Mouse (Mus musculus): ENCODE data around the gene Adrm1. TPM values are rescaled to one million over a fixed set of nuclear protein-coding genes. Genes with fewer than 3 reads are reported as not detected.

The Adrm1 gene
- polyA plus RNA-seq, 1 experiment from 2014 or later: 107 TPM

DNA sequence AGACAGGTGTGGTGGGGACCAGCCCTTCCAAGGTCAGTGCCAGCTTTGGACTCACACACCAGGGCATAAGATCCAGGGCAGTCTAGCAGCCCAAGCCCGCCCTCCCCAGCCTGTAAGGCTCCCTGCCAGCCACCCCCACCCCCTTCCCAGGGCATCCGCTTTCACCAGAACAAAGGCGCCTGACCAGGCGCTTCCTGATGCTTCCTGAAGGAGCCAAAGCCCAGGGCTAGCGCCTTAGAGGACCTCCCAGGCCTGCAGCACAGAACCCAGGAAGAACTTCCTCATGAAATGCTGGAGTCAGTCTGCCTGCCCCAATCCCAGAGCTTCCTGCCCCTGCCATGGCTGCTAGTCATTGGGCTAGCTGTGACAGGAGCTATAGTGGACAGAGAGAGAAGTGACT lies 47.4 kb downstream of the Adrm1 start:
- Histone ChIP-seq H3K4me2 (no peak overlapping the region), H3K27ac (replicated peaks) (no peak overlapping the region), H3K27me3 (peaks cover 12% of the 10 kb centered on the region), H3K9me3 (replicated peaks) (no peaks in the 10 kb centered on the region), H3K9ac (no peak overlapping the region), H3K4me1 (replicated peaks) (peaks cover 12% of the 10 kb centered on the region), H3K4me3 (replicated peaks) (no peak overlapping the region), H3K36me3 (replicated peaks) (no peaks in the 10 kb centered on the region)
- no peak; the same call in 1 of the 2 replicates for ATAC-seq (ENCODE audit: insufficient read depth)
- 53% methylated on average over 5 of the region's 5 CpGs for WGBS (ENCODE audit: insufficient replicate concordance)

DNA sequence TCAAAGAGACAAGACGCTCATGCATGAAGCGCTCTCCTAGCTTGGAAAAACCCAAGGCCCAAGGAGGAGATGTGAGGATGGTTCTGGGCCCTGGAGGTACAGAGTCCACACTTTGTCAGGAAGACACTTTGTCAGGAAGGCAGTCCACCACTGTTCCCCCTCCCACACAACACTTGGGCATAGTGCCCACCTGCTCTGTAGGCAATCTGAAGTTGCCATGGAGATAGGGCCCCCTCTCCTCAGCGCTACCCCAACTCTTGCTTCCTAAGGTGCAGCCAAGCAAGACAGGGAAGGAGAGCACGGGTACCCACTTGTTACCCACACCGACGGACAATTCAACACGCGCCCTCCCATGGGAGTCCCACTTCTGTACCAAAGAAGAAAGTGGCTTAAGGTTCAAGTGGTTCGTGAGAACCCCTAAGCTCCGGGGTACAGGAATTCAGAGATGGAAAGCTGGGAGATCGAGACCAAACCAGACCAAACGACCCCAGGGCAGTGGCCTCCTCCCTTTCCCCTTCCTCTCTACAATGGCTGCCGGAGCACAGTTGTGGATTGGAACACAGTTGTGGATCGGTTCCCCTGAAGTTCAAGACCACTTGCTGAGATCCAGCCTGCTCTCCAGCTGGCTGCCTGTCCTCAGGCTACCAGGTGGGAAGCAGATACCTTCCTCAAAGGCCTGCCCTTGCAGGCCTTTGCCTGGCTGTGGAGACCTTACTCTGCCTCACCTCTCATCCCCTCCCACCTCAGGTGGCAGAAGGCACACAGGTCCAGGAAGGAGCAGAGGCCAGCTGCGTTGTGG lies 48.1 kb downstream of the Adrm1 start:
- Histone ChIP-seq H3K4me1 (replicated peaks) (peaks cover 9% of the 10 kb centered on the region), H3K9me3 (replicated peaks) (no peaks in the 10 kb centered on the region), H3K4me3 (replicated peaks) (no peak overlapping the region), H3K27me3 (peaks cover 18% of the 10 kb centered on the region), H3K9ac (no peak overlapping the region), H3K4me2 (no peak overlapping the region), H3K27ac (replicated peaks) (no peak overlapping the region), H3K36me3 (replicated peaks) (no peaks in the 10 kb centered on the region)
- ATAC-seq (ENCODE audit: insufficient read depth): no peak
- 60% methylated on average over 15 of the region's 15 CpGs for WGBS (ENCODE audit: insufficient replicate concordance)

DNA sequence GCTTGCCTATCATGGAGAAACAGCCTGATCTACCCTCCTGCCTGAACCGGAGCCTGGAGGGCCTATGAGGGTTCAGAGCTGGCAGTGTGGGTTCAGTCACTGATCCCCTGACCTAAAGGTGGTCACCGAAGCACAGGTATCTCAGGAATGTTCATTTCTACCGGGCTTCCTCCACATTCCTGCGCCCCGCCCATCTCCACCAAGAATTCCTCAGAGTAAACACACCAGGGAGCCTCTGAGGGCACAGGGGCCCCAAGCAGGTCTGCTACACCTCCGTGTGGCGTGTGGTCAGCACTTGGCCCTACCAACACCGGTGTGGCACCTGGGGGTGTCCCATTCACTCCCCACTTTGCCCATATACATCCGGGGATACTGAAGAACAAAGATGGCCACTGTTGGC lies 48.9 kb downstream of the Adrm1 start:
- H3K36me3 ChIP-seq (replicated peaks): no peaks in the 10 kb centered on the region
- no peaks in the 10 kb centered on the region for H3K9me3 ChIP-seq (replicated peaks)
- no peak overlapping the region for H3K27ac ChIP-seq (replicated peaks)
- WGBS (ENCODE audit: insufficient replicate concordance): 60% methylated on average over 9 of the region's 9 CpGs
- H3K4me2 ChIP-seq: no peak overlapping the region
- peaks cover 9% of the 10 kb centered on the region for H3K4me1 ChIP-seq (replicated peaks)
- no peak overlapping the region for H3K9ac ChIP-seq
- H3K4me3 ChIP-seq (replicated peaks): no peak overlapping the region
- no peak for ATAC-seq (ENCODE audit: insufficient read depth)
- peaks cover 26% of the 10 kb centered on the region for H3K27me3 ChIP-seq

DNA sequence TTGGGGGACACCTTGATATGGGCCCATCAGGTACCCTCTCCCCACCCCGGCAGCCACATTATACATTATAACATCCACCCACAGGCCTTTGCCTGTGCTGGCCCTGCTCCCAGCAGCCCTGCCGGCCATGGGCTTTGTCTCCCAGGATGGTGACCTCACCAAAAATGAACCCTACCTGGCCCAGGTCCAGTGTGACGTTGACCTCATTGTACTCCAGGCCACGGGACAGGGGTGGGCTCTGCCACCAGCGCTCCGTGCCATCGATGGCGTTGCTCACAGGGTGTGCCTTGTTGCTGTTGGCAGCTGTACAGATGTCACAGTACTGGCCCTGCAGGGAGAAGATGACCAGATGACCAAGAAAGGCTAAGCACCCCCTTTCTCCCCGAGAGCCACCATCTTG lies 49.8 kb downstream of the Adrm1 start:
- Histone ChIP-seq H3K4me3 (replicated peaks) (no peak overlapping the region), H3K9me3 (replicated peaks) (no peaks in the 10 kb centered on the region), H3K36me3 (replicated peaks) (no peaks in the 10 kb centered on the region), H3K4me1 (replicated peaks) (peaks cover 16% of the 10 kb centered on the region), H3K27me3 (peaks cover 35% of the 10 kb centered on the region), H3K4me2 (no peak overlapping the region), H3K9ac (no peak overlapping the region), H3K27ac (replicated peaks) (no peak overlapping the region)
- ATAC-seq (ENCODE audit: insufficient read depth): no peak
- WGBS (ENCODE audit: insufficient replicate concordance): 72% methylated on average over 9 of the region's 9 CpGs

DNA sequence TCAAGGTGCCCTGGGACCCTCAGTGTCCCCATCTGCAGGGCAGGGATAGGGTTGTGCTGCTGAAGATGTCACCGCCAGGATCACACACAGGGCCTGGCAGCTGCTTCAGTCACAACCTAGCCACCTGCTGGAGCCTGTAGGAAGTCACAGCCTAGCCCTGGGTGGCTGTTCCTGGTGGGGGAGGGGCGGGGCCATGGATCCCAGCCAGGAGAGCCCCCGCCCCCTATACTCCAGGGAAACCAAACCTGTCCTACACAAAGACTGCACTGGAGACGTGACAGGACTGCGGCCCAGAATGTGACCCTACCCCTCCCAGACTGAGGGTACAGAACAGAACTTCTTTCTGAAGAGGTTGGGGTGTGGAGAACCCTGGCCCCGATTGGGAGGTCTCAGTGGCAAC lies 51.0 kb downstream of the Adrm1 start:
- no peaks in the 10 kb centered on the region for H3K36me3 ChIP-seq (replicated peaks)
- ATAC-seq (ENCODE audit: insufficient read depth): no peak
- H3K27ac ChIP-seq (replicated peaks): no peak overlapping the region
- H3K9ac ChIP-seq: no peak overlapping the region
- H3K4me3 ChIP-seq (replicated peaks): no peak overlapping the region
- H3K27me3 ChIP-seq: peaks cover 47% of the 10 kb centered on the region
- no peak overlapping the region for H3K4me2 ChIP-seq
- no peaks in the 10 kb centered on the region for H3K9me3 ChIP-seq (replicated peaks)
- peaks cover 22% of the 10 kb centered on the region for H3K4me1 ChIP-seq (replicated peaks)
- 39% methylated on average over 6 of the region's 6 CpGs for WGBS (ENCODE audit: insufficient replicate concordance)

DNA sequence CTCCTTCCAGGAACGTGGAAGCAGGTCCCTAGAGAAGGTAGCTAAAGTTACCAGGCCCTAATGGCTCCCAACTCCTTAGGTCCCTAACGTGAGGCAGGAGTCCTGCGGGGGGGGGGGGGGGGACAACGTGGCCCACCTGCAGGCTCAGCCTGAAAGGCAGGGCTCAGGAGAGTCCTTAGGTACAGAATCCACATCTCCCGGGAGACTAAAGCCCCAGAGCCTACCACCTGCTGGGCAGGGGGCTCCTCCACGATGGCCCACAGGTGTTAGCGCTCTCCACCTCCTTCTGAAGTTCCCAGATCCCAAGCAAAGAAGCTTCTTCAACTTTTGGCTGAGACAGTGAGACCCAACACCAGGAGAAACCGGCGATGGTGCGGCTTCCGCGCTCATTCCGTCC lies 53.4 kb downstream of the Adrm1 start:
- H3K4me1 ChIP-seq (replicated peaks): peaks cover 29% of the 10 kb centered on the region
- peak overlapping the region; percentile 54 for H3K4me3 ChIP-seq (replicated peaks)
- peak overlapping the region; percentile 77 for H3K4me2 ChIP-seq
- 7% methylated on average over 13 of the region's 13 CpGs for WGBS (ENCODE audit: insufficient replicate concordance)
- H3K9ac ChIP-seq: no peak overlapping the region
- no peak for ATAC-seq (ENCODE audit: insufficient read depth)
- no peaks in the 10 kb centered on the region for H3K9me3 ChIP-seq (replicated peaks)
- no peaks in the 10 kb centered on the region for H3K36me3 ChIP-seq (replicated peaks)
- peaks cover 64% of the 10 kb centered on the region for H3K27me3 ChIP-seq
- no peak overlapping the region for H3K27ac ChIP-seq (replicated peaks)

DNA sequence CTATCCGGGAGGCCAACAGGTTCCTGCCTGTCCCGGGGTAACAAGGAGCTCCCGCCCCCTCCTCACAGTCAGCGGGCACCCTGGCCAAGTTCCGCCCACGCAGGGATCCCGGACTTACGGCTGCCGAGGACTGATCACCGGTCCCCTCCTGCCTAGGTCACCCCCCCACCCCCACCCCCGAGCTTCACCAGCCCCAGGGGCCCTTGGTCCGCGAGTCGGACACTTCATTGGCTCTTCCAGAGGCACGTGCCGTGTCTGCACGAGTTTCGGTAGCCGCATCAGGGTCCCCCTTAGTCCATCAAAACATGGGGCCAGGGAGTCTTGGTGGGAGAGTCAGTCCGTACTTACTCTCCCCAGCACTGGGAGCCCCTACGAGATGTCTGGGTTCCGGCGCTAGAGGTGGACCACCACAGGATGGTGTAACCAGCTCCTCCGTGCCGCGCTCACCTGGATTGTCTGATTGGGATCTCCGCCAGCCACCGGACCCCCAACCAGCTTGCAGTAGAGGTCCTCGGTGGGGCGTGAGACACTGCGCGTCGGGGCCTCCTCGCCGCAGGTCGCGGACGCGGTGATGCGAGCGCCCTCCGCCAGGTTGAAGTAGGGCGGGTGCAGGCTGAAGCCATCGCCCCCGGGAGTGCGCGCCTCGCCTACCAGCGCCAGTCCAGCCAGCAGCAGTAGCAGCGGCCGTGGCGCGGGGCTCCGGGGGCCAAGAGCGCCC lies 53.9 kb downstream of the Adrm1 start:
- Histone ChIP-seq H3K36me3 (replicated peaks) (no peaks in the 10 kb centered on the region), H3K4me1 (replicated peaks) (peaks cover 29% of the 10 kb centered on the region), H3K27me3 (peaks cover 64% of the 10 kb centered on the region), H3K4me3 (replicated peaks) (peak overlapping the region; percentile 54), H3K9me3 (replicated peaks) (no peaks in the 10 kb centered on the region), H3K27ac (replicated peaks) (no peak overlapping the region), H3K9ac (no peak overlapping the region), H3K4me2 (peak overlapping the region; percentile 77)
- WGBS (ENCODE audit: insufficient replicate concordance): under 1% methylated on average over 55 of the region's 55 CpGs
- ATAC-seq (ENCODE audit: insufficient read depth): peak; percentile 2; the same call in 1 of the 2 replicates

Small RNA genes lying within 50 kb of the gene (microRNA-seq; reads per million reads assigned to microRNA genes)
- not detected for gene Mir7005

Other genes starting within 250 kb of the Adrm1 start
- gene Taf4, start 194.8 kb upstream of the Adrm1 start, polyA plus RNA-seq (2015; fragmentation: Nextera tagmentation; extraction: Ambion mirVana): 1.7 and 1.9 TPM in 2 replicates
- gene Lsm14b, start 146.5 kb upstream of the Adrm1 start, polyA plus RNA-seq (2015; fragmentation: Nextera tagmentation; extraction: Ambion mirVana): 1.3 TPM in 2 replicates
- gene Psma7, start 129.1 kb upstream of the Adrm1 start, polyA plus RNA-seq (2015; fragmentation: Nextera tagmentation; extraction: Ambion mirVana): 241 and 252 TPM in 2 replicates
- 0.75 and 0.88 TPM in 2 replicates for gene Ss18l1, start 129.0 kb upstream of the Adrm1 start, polyA plus RNA-seq (2015; fragmentation: Nextera tagmentation; extraction: Ambion mirVana)
- 11.1 and 12.5 TPM in 2 replicates for gene Mtg2, start 100.9 kb upstream of the Adrm1 start, polyA plus RNA-seq (2015; fragmentation: Nextera tagmentation; extraction: Ambion mirVana)
- not detected in 2 replicates for gene Hrh3, start 67.0 kb upstream of the Adrm1 start, polyA plus RNA-seq (2015; fragmentation: Nextera tagmentation; extraction: Ambion mirVana)
- 9.4 and 10.5 TPM in 2 replicates for gene Osbpl2, start 52.2 kb upstream of the Adrm1 start, polyA plus RNA-seq (2015; fragmentation: Nextera tagmentation; extraction: Ambion mirVana)
- 1.6 and 1.9 TPM in 2 replicates for gene Lama5, start 54.4 kb downstream of the Adrm1 start, polyA plus RNA-seq (2015; fragmentation: Nextera tagmentation; extraction: Ambion mirVana)
- gene Rps21, start 85.9 kb downstream of the Adrm1 start, polyA plus RNA-seq (2015; fragmentation: Nextera tagmentation; extraction: Ambion mirVana): 223 and 320 TPM in 2 replicates
- 3.4 and 3.5 TPM in 2 replicates for gene Cables2, start 102.0 kb downstream of the Adrm1 start, polyA plus RNA-seq (2015; fragmentation: Nextera tagmentation; extraction: Ambion mirVana)
- gene Rbbp8nl, start 118.4 kb downstream of the Adrm1 start, polyA plus RNA-seq (2015; fragmentation: Nextera tagmentation; extraction: Ambion mirVana): not detected in 2 replicates
- gene Gata5, start 163.2 kb downstream of the Adrm1 start, polyA plus RNA-seq (2015; fragmentation: Nextera tagmentation; extraction: Ambion mirVana): 0.25 and 0.37 TPM in 2 replicates

All from liver, embryonic 15.5 days (tissue).